Mouse (Mus musculus) CH12.LX (cell line): Measurements from ENCODE around the gene Mfsd2a. TPM values are rescaled to one million over a fixed set of nuclear protein-coding genes. Genes with fewer than 3 reads are reported as not detected.

ENCODE experiments used
- DNase-seq: peaks from one replicate; pipeline ENCODE4 v3.0.0-alpha.2; 2013; ENCODE audit errors: extremely low read depth
- H3K27ac ChIP-seq: 2 replicates; pipeline ENCODE4 v1.5.1; 2012; ENCODE audit warnings: low read depth, mild to moderate bottlenecking, control low read depth, moderate library complexity; ENCODE audit not compliant: insufficient read depth
- H3K27me3 ChIP-seq: replicated peaks from 2 replicates; pipeline ENCODE3; 2012; ENCODE audit warnings: inconsistent platforms
- H3K36me3 ChIP-seq, 2 experiments: replicated peaks in 1 of 2; 2 replicates each; pipeline versions ENCODE3 to v1.6.1; 2012; ENCODE audit warnings: inconsistent platforms in 1 of 2, low read length in 1 of 2, mild to moderate bottlenecking in 1 of 2, mixed read lengths in 1 of 2, moderate library complexity in 1 of 2; ENCODE audit not compliant: control insufficient read depth in 1 of 2, insufficient read depth in 1 of 2
- H3K4me1 ChIP-seq, 2 experiments: 2 replicates each; pipeline ENCODE4 v1.6.1; 2012; ENCODE audit warnings: inconsistent platforms in 1 of 2, moderate library complexity in 1 of 2; ENCODE audit not compliant: insufficient read depth in 2 of 2, control insufficient read depth in 1 of 2
- H3K4me2 ChIP-seq: 2 replicates; pipeline ENCODE4 v1.6.1; 2012; ENCODE audit warnings: low read depth, mild to moderate bottlenecking, control low read depth; ENCODE audit not compliant: poor library complexity, insufficient read depth, severe bottlenecking
- H3K4me3 ChIP-seq, 3 experiments: fragments of 150-350 bp in 1 of 3; sonication (generic) in 1 of 3; replicated peaks in 1 of 3; 2 replicates each; pipeline versions ENCODE3 to v1.5.1; 2011 to 2012; ENCODE audit warnings: low read depth in 2 of 3, low read length in 2 of 3, mild to moderate bottlenecking in 2 of 3, moderate library complexity in 2 of 3, control low read depth in 1 of 3, improper control_type of control experiment in 1 of 3, inconsistent platforms in 1 of 3, mixed read lengths in 1 of 3; ENCODE audit not compliant: poor library complexity in 1 of 3
- H3K79me2 ChIP-seq: replicated peaks from 2 replicates; pipeline ENCODE4 v1.6.1; 2012; ENCODE audit warnings: mild to moderate bottlenecking, moderate library complexity; ENCODE audit not compliant: control insufficient read depth, poor library complexity, insufficient read depth, severe bottlenecking; ENCODE audit errors: extremely low read depth
- H3K9ac ChIP-seq: 2 replicates; pipeline ENCODE4 v1.6.1; 2012; ENCODE audit warnings: low read depth, mild to moderate bottlenecking, control low read depth, moderate library complexity; ENCODE audit not compliant: insufficient read depth
- H3K9me3 ChIP-seq: replicated peaks from 2 replicates; pipeline ENCODE3; 2012; ENCODE audit warnings: low read length, inconsistent platforms, mixed read lengths
- BHLHE40 ChIP-seq: IDR thresholded peaks from 2 replicates; pipeline ENCODE4 v1.6.1; 2011; ENCODE audit warnings: mild to moderate bottlenecking, low read depth, low read length, improper control_type of control experiment
- CHD2 ChIP-seq: IDR thresholded peaks from 2 replicates; pipeline ENCODE4 v1.6.1; 2011; ENCODE audit warnings: low read length, improper control_type of control experiment
- E2F4 ChIP-seq: IDR thresholded peaks from 2 replicates; pipeline ENCODE4 v1.6.1; 2011; ENCODE audit warnings: low read depth, low read length, improper control_type of control experiment; ENCODE audit not compliant: insufficient replicate concordance
- ELF1 ChIP-seq: IDR thresholded peaks from 2 replicates; pipeline ENCODE4 v1.6.1; 2014; ENCODE audit warnings: low read depth, mild to moderate bottlenecking, inconsistent platforms, low read length, improper control_type of control experiment
- EP300 ChIP-seq: IDR thresholded peaks from 2 replicates; pipeline ENCODE4 v1.6.1; 2011; ENCODE audit warnings: low read length, improper control_type of control experiment
- ETS1 ChIP-seq: conservative IDR thresholded peaks from 2 replicates; pipeline ENCODE4 v1.6.1; 2012; ENCODE audit warnings: low read depth, mild to moderate bottlenecking, inconsistent platforms, low read length, improper control_type of control experiment, moderate library complexity
- GABPA ChIP-seq: IDR thresholded peaks from 2 replicates; pipeline ENCODE4 v1.6.1; 2012; ENCODE audit warnings: low read depth, low read length, improper control_type of control experiment, inconsistent platforms; ENCODE audit not compliant: insufficient replicate concordance
- HCFC1 ChIP-seq: IDR thresholded peaks from 2 replicates; pipeline ENCODE4 v1.6.1; 2012; ENCODE audit warnings: low read depth, mild to moderate bottlenecking, inconsistent platforms, low read length, improper control_type of control experiment
- IRF4 ChIP-seq: IDR thresholded peaks from 2 replicates; pipeline ENCODE4 v1.6.1; 2014; ENCODE audit warnings: low read depth, mild to moderate bottlenecking, inconsistent platforms, low read length, improper control_type of control experiment
- JUN ChIP-seq: IDR thresholded peaks from 2 replicates; pipeline ENCODE4 v1.6.1; 2011; ENCODE audit warnings: low read depth, mild to moderate bottlenecking, low read length, improper control_type of control experiment, moderate library complexity; ENCODE audit not compliant: insufficient read depth
- KAT2A ChIP-seq: IDR thresholded peaks from 2 replicates; pipeline ENCODE4 v1.6.1; 2012; ENCODE audit warnings: low read length, improper control_type of control experiment, inconsistent platforms; ENCODE audit not compliant: insufficient replicate concordance
- MAFK ChIP-seq: IDR thresholded peaks from 2 replicates; pipeline ENCODE4 v1.6.1; 2011; ENCODE audit warnings: low read length, improper control_type of control experiment; ENCODE audit not compliant: insufficient replicate concordance
- MAX ChIP-seq: IDR thresholded peaks from 2 replicates; pipeline ENCODE4 v1.6.1; 2011; ENCODE audit warnings: low read length, improper control_type of control experiment
- MAZ ChIP-seq: IDR thresholded peaks from 2 replicates; pipeline ENCODE4 v1.6.1; 2012; ENCODE audit warnings: low read depth, mild to moderate bottlenecking, inconsistent platforms, low read length, improper control_type of control experiment, moderate library complexity
- MEF2A ChIP-seq: IDR thresholded peaks from 2 replicates; pipeline ENCODE4 v1.6.1; 2014; ENCODE audit warnings: low read depth, mild to moderate bottlenecking, inconsistent platforms, low read length, improper control_type of control experiment, borderline replicate concordance
- MYC ChIP-seq: IDR thresholded peaks from 2 replicates; pipeline ENCODE4 v1.6.1; 2011; ENCODE audit warnings: low read depth, mild to moderate bottlenecking, improper control_type of control experiment, low read length
- NRF1 ChIP-seq: IDR thresholded peaks from 2 replicates; pipeline ENCODE4 v1.6.1; 2014; ENCODE audit warnings: low read depth, mild to moderate bottlenecking, inconsistent platforms, low read length, improper control_type of control experiment, moderate library complexity
- PAX5 ChIP-seq: IDR thresholded peaks from 2 replicates; pipeline ENCODE4 v1.6.1; 2012; ENCODE audit warnings: low read length, inconsistent platforms, mixed read lengths
- POLR2A ChIP-seq: IDR thresholded peaks from 2 replicates; pipeline ENCODE4 v1.6.1; 2011; ENCODE audit warnings: low read depth, mild to moderate bottlenecking, improper control_type of control experiment, low read length
- POLR2AphosphoS2 ChIP-seq: IDR thresholded peaks from 2 replicates; pipeline ENCODE4 v1.6.1; 2011; ENCODE audit warnings: low read depth, low read length, improper control_type of control experiment
- RAD21 ChIP-seq: IDR thresholded peaks from 2 replicates; pipeline ENCODE4 v1.6.1; 2011; ENCODE audit warnings: low read depth, mild to moderate bottlenecking, low read length, improper control_type of control experiment, moderate library complexity
- RCOR1 ChIP-seq: conservative IDR thresholded peaks from 2 replicates; pipeline ENCODE4 v1.6.1; 2012; ENCODE audit warnings: low read depth, mild to moderate bottlenecking, inconsistent platforms, low read length, improper control_type of control experiment
- TBP ChIP-seq: conservative IDR thresholded peaks from 2 replicates; pipeline ENCODE4 v1.6.1; 2011; ENCODE audit warnings: low read depth, low read length, improper control_type of control experiment
- UBTF ChIP-seq: IDR thresholded peaks from 2 replicates; pipeline ENCODE4 v1.6.1; 2012; ENCODE audit warnings: low read depth, mild to moderate bottlenecking, inconsistent platforms, low read length, improper control_type of control experiment, moderate library complexity
- ZC3H11A ChIP-seq: IDR thresholded peaks from 2 replicates; pipeline ENCODE4 v1.6.1; 2012; ENCODE audit warnings: low read depth, mild to moderate bottlenecking, inconsistent platforms, low read length, improper control_type of control experiment
- ZMIZ1 ChIP-seq: IDR thresholded peaks from 2 replicates; pipeline ENCODE4 v1.6.1; 2012; ENCODE audit warnings: low read depth, mild to moderate bottlenecking, inconsistent platforms, low read length, improper control_type of control experiment
- ZNF384 ChIP-seq: IDR thresholded peaks from 2 replicates; pipeline ENCODE4 v1.6.1; 2012; ENCODE audit warnings: low read depth, low read length, improper control_type of control experiment, inconsistent platforms
- dilution Hi-C: fragments of 300-500 bp; cut with MboI; formaldehyde crosslinking; loops from 2 replicates; pipeline ENCODE4 v1.14.3; 2020; ENCODE audit warnings: low sequenced_read_pairs; ENCODE audit not compliant: extremely low pct_unique_long_range_greater_than_20kb, extremely low pct_ligation_motif_present
- in situ Hi-C: fragments of 300-500 bp; cut with MboI; formaldehyde crosslinking; loops from 3 replicates; pipeline ENCODE4 v1.14.3; 2019; ENCODE audit warnings: low sequenced_read_pairs, low pct_ligation_motif_present, low pct_unique_long_range_greater_than_20kb, mixed read lengths
- polyA plus RNA-seq: library from polyadenylated mRNA; unstranded; fragments of >175 nt; gene quantifications from 2 replicates; pipeline ENCODE4 v1.2.1, GENCODE M21; 2012; ENCODE audit warnings: low read depth; ENCODE audit not compliant: insufficient read length
- total RNA-seq, 2 experiments: library from RNA; depleted of rRNA; stranded (reverse); fragments of 300-350 nt in 1 of 2; fragments of >200 nt in 1 of 2; gene quantifications; 2 replicates each; pipeline ENCODE4 v1.2.3; 2012 to 2014

The Mfsd2a gene
- total and polyA plus RNA-seq, 3 experiments: 17.3 to 18.3 (median 17.4) TPM

- peak overlapping the region; percentile 79 for H3K27ac ChIP-seq
- peak overlapping the region; percentile 54; the same call in 1 of the 2 replicates for H3K4me2 ChIP-seq
- H3K79me2 ChIP-seq: peaks cover 26% of the 10 kb centered on the region
- TF ChIP-seq POLR2A: no peak
- no peak for TF ChIP-seq PAX5
- TF ChIP-seq MAFK: no peak
- no peak for TF ChIP-seq ZMIZ1
- no peak for TF ChIP-seq BHLHE40
- TF ChIP-seq HCFC1: no peak
- no peak for TF ChIP-seq ZNF384
- 0 out of 2 replicates have a peak, but pooled peaks have one; percentile 25 for TF ChIP-seq RCOR1
- TF ChIP-seq POLR2AphosphoS2: no peak
- no peak for TF ChIP-seq ZC3H11A
- TF ChIP-seq MYC: no peak
- TF ChIP-seq MAX: no peak
- no peak for TF ChIP-seq RAD21
- TF ChIP-seq MEF2A: 0 out of 2 replicates have a peak, but pooled peaks have one; percentile 16
- TF ChIP-seq GABPA: no peak
- TF ChIP-seq ETS1: no peak
- no peak for TF ChIP-seq E2F4
- TF ChIP-seq UBTF: no peak
- H3K9me3 ChIP-seq: no peaks in the 10 kb centered on the region
- H3K27me3 ChIP-seq: no peaks in the 10 kb centered on the region
- in situ Hi-C loops: no loop called here
- DNase-seq: peak; percentile 65
- peaks cover 53 to 88% of the 10 kb centered on the region in 2 experiments for H3K36me3 ChIP-seq
- H3K4me3 ChIP-seq: peak overlapping the region in 2 of 3 experiments; percentile 27 to 38
- peak overlapping the region; percentile 13; the same call in 1 of the 2 replicates for H3K9ac ChIP-seq
- peaks cover 22 to 68% of the 10 kb centered on the region in 2 experiments for H3K4me1 ChIP-seq
- dilution Hi-C loops: no loop called here
Measured at GRCm38 (mm10) chr4:122954680-122955411, 6.1 kb downstream of the Mfsd2a start.

- Histone ChIP-seq H3K36me3 (peaks cover 69 to 98% of the 10 kb centered on the region in 2 experiments), H3K4me1 (peaks cover 0 to 23% of the 10 kb centered on the region in 2 experiments; a peak in 2 of 4 replicates), H3K9me3 (no peaks in the 10 kb centered on the region), H3K4me2 (no peak overlapping the region), H3K79me2 (0 out of 2 replicates have a peak, but pooled peaks cover 4% of the 10 kb centered on the region), H3K9ac (no peak overlapping the region), H3K27me3 (no peaks in the 10 kb centered on the region), H3K27ac (no peak overlapping the region), H3K4me3 (no peak overlapping the region)
- TF ChIP-seq NRF1: no peak
- no peak for TF ChIP-seq RAD21
- no peak for TF ChIP-seq IRF4
- no peak for TF ChIP-seq HCFC1
- no peak for TF ChIP-seq GABPA
- no peak for TF ChIP-seq ZMIZ1
- no peak for TF ChIP-seq ELF1
- no peak for TF ChIP-seq ZNF384
- no peak for TF ChIP-seq ZC3H11A
- TF ChIP-seq POLR2AphosphoS2: no peak
- TF ChIP-seq MAZ: no peak
- no peak for TF ChIP-seq CHD2
- no peak for TF ChIP-seq MAX
- no peak for TF ChIP-seq EP300
- no peak for TF ChIP-seq E2F4
- TF ChIP-seq KAT2A: no peak
- TF ChIP-seq JUN: no peak
- no peak for TF ChIP-seq ETS1
- no peak for TF ChIP-seq TBP
- no peak for TF ChIP-seq MAFK
- dilution Hi-C loops (no loop called here), in situ Hi-C loops (no loop called here)
- no peak for DNase-seq
Measured at GRCm38 (mm10) chr4:122949096-122949495, 11.9 kb downstream of the Mfsd2a start.
